Mouse (Mus musculus) hindbrain, embryonic 16.5 days (tissue): ENCODE data around the gene Nav3. TPM values are rescaled to one million over a fixed set of nuclear protein-coding genes. Genes with fewer than 3 reads are reported as not detected.

ENCODE experiments used
- ATAC-seq: fragments of 200-750 bp; cut with Nextera tagmentation; 2 replicates; pipeline ENCODE4 v1.8.0; 2017; ENCODE audit warnings: moderate TSS enrichment, moderate library complexity
- H3K27ac ChIP-seq: fragments of 300-500 bp; sonication (generic); 2 replicates; pipeline ENCODE4 v1.5.1; 2014; ENCODE audit warnings: low read depth, mild to moderate bottlenecking, control low read depth, low read length, moderate library complexity
- H3K27me3 ChIP-seq: fragments of 300-500 bp; sonication (generic); replicated peaks from 2 replicates; pipeline ENCODE4 v1.6.1; 2014; ENCODE audit warnings: low read length; ENCODE audit not compliant: control insufficient read depth, insufficient read depth
- H3K36me3 ChIP-seq: fragments of 300-500 bp; sonication (generic); 2 replicates; pipeline ENCODE4 v1.6.1; 2014; ENCODE audit warnings: mild to moderate bottlenecking, low read length, moderate library complexity, mixed read lengths; ENCODE audit not compliant: control insufficient read depth, insufficient read depth
- H3K4me1 ChIP-seq: fragments of 300-500 bp; sonication (generic); 2 replicates; pipeline ENCODE4 v1.6.1; 2014; ENCODE audit warnings: low read depth, low read length; ENCODE audit not compliant: control insufficient read depth, insufficient read depth
- H3K4me2 ChIP-seq: fragments of 300-500 bp; sonication (generic); 2 replicates; pipeline ENCODE4 v1.6.1; 2014; ENCODE audit warnings: mild to moderate bottlenecking, low read length, control low read depth, moderate library complexity
- H3K4me3 ChIP-seq: fragments of 300-500 bp; sonication (generic); 2 replicates; pipeline ENCODE4 v1.5.1; 2014; ENCODE audit warnings: mild to moderate bottlenecking, low read length, control low read depth, moderate library complexity
- H3K9ac ChIP-seq: fragments of 300-500 bp; sonication (generic); 2 replicates; pipeline ENCODE4 v1.6.1; 2014; ENCODE audit warnings: low read depth, mild to moderate bottlenecking, control low read depth, low read length, moderate library complexity
- H3K9me3 ChIP-seq: fragments of 300-500 bp; sonication (generic); 2 replicates; pipeline ENCODE4 v1.6.1; 2014; ENCODE audit warnings: mild to moderate bottlenecking, low read length, moderate library complexity; ENCODE audit not compliant: control insufficient read depth
- WGBS: fragments of 180-500 bp; shearing (Covaris S2); extraction: QIAGEN DNeasy Blood & Tissue Kit; methylation state at CpG from one replicate; pipeline ENCODE4 v1.1.7; 2014; 5-methylcytosine and 5-hydroxymethylcytosine counted together
- polyA plus RNA-seq: library from polyadenylated mRNA; unstranded; fragments of >200 nt; fragmentation: Nextera tagmentation; extraction: Ambion mirVana; gene quantifications from 2 replicates; pipeline ENCODE4 v1.2.1, GENCODE M21; 2015

The Nav3 gene
- polyA plus RNA-seq, 1 experiment from 2014 or later = 16.6 TPM

GRCm38 (mm10) chr10:109637702-109638101, 818.3 kb downstream of the Nav3 start:
- H3K4me1 ChIP-seq = no peaks in the 10 kb centered on the region
- H3K27ac ChIP-seq = no peak overlapping the region
- no peak overlapping the region for H3K9ac ChIP-seq
- WGBS = 56% methylated on average over 16 of the region's 16 CpGs
- no peaks in the 10 kb centered on the region for H3K36me3 ChIP-seq
- ATAC-seq = 0 out of 2 replicates have a peak, but pooled peaks have one; percentile 48
- no peaks in the 10 kb centered on the region for H3K9me3 ChIP-seq
- no peaks in the 10 kb centered on the region for H3K27me3 ChIP-seq
- H3K4me3 ChIP-seq = no peak overlapping the region
- no peak overlapping the region for H3K4me2 ChIP-seq
